Mouse (Mus musculus): Measurements from ENCODE around the gene Gm10260. TPM values are rescaled to one million over a fixed set of nuclear protein-coding genes. Genes with fewer than 3 reads are reported as not detected.

Gene Gm10260
- 22.7 and 190 TPM in 2 replicates for polyA plus RNA-seq (2012)

GRCm38 (mm10) chr13:97760532-97760931 is at the start of gene Gm10260:
Gene Gm10260 (minus strand): TSS chr13:97760632.
- H3K9me3 ChIP-seq (ENCODE audit: control insufficient read depth, low read length) = no peaks in the 10 kb centered on the region
- H3K4me3 ChIP-seq (replicated peaks) = no peak within 1 kb of the TSS
- H3K4me1 ChIP-seq (ENCODE audit: control insufficient read depth) = peaks cover 36% of the 10 kb centered on the region
- peaks cover 2% of the 10 kb centered on the region; the same call in 1 of the 2 replicates for H3K36me3 ChIP-seq (ENCODE audit: control insufficient read depth)
- no peaks in the 10 kb centered on the region for H3K27me3 ChIP-seq (ENCODE audit: control insufficient read depth)
- TF ChIP-seq TAL1 (IDR thresholded peaks at IDR 0.05; ENCODE audit: low read length) (no peak), GATA1 (IDR thresholded peaks at IDR 0.05; ENCODE audit: low read length) (no peak)

- Histone ChIP-seq H3K4me3 (replicated peaks) (no peak overlapping the region), H3K36me3 (ENCODE audit: control insufficient read depth) (no peaks in the 10 kb centered on the region), H3K9me3 (ENCODE audit: control insufficient read depth, low read length) (no peaks in the 10 kb centered on the region), H3K27me3 (ENCODE audit: control insufficient read depth) (peaks cover 8% of the 10 kb centered on the region), H3K4me1 (ENCODE audit: control insufficient read depth) (no peaks in the 10 kb centered on the region)
- TF ChIP-seq TAL1 (IDR thresholded peaks at IDR 0.05; ENCODE audit: low read length) = no peak
- no peak for TF ChIP-seq GATA1 (IDR thresholded peaks at IDR 0.05; ENCODE audit: low read length)
Observed at GRCm38 (mm10) chr13:97809828-97810227, 49.4 kb upstream of the Gm10260 start.

- Histone ChIP-seq H3K9me3 (ENCODE audit: control insufficient read depth, low read length) (no peaks in the 10 kb centered on the region), H3K36me3 (ENCODE audit: control insufficient read depth) (no peaks in the 10 kb centered on the region), H3K4me1 (ENCODE audit: control insufficient read depth) (no peaks in the 10 kb centered on the region), H3K4me3 (replicated peaks) (no peak overlapping the region), H3K27me3 (ENCODE audit: control insufficient read depth) (peaks cover 5% of the 10 kb centered on the region)
- TF ChIP-seq TAL1 (IDR thresholded peaks at IDR 0.05; ENCODE audit: low read length) = no peak
- no peak for TF ChIP-seq GATA1 (IDR thresholded peaks at IDR 0.05; ENCODE audit: low read length)
Observed at GRCm38 (mm10) chr13:97805907-97806306, 45.5 kb upstream of the Gm10260 start.

- no peaks in the 10 kb centered on the region for H3K4me1 ChIP-seq (ENCODE audit: control insufficient read depth)
- H3K36me3 ChIP-seq (ENCODE audit: control insufficient read depth) = no peaks in the 10 kb centered on the region
- no peaks in the 10 kb centered on the region for H3K9me3 ChIP-seq (ENCODE audit: control insufficient read depth, low read length)
- TF ChIP-seq TAL1 (IDR thresholded peaks at IDR 0.05; ENCODE audit: low read length) = no peak
- TF ChIP-seq GATA1 (IDR thresholded peaks at IDR 0.05; ENCODE audit: low read length) = no peak
- no peak overlapping the region for H3K4me3 ChIP-seq (replicated peaks)
- H3K27me3 ChIP-seq (ENCODE audit: control insufficient read depth) = peaks cover 14% of the 10 kb centered on the region
Observed at GRCm38 (mm10) chr13:97802386-97802785, 42.0 kb upstream of the Gm10260 start.

GRCm38 (mm10) chr13:97797462-97797861 is 37.0 kb upstream of the Gm10260 start:
- no peak overlapping the region for H3K4me3 ChIP-seq (replicated peaks)
- no peak for TF ChIP-seq TAL1 (IDR thresholded peaks at IDR 0.05; ENCODE audit: low read length)
- H3K36me3 ChIP-seq (ENCODE audit: control insufficient read depth) = no peaks in the 10 kb centered on the region
- no peaks in the 10 kb centered on the region for H3K9me3 ChIP-seq (ENCODE audit: control insufficient read depth, low read length)
- H3K4me1 ChIP-seq (ENCODE audit: control insufficient read depth) = peaks cover 20% of the 10 kb centered on the region
- peaks cover 12% of the 10 kb centered on the region for H3K27me3 ChIP-seq (ENCODE audit: control insufficient read depth)

GRCm38 (mm10) chr13:97794780-97795179 is 34.3 kb upstream of the Gm10260 start:
- no peak for TF ChIP-seq TAL1 (IDR thresholded peaks at IDR 0.05; ENCODE audit: low read length)
- no peak for TF ChIP-seq GATA1 (IDR thresholded peaks at IDR 0.05; ENCODE audit: low read length)
- peaks cover 21% of the 10 kb centered on the region for H3K4me1 ChIP-seq (ENCODE audit: control insufficient read depth)
- peaks cover 8% of the 10 kb centered on the region for H3K27me3 ChIP-seq (ENCODE audit: control insufficient read depth)
- H3K36me3 ChIP-seq (ENCODE audit: control insufficient read depth) = no peaks in the 10 kb centered on the region
- H3K9me3 ChIP-seq (ENCODE audit: control insufficient read depth, low read length) = no peaks in the 10 kb centered on the region
- H3K4me3 ChIP-seq (replicated peaks) = no peak overlapping the region

- H3K4me3 ChIP-seq (replicated peaks) = no peak overlapping the region
- no peak for TF ChIP-seq GATA1 (IDR thresholded peaks at IDR 0.05; ENCODE audit: low read length)
- H3K9me3 ChIP-seq (ENCODE audit: control insufficient read depth, low read length) = no peaks in the 10 kb centered on the region
- no peaks in the 10 kb centered on the region for H3K36me3 ChIP-seq (ENCODE audit: control insufficient read depth)
- peaks cover 8% of the 10 kb centered on the region for H3K27me3 ChIP-seq (ENCODE audit: control insufficient read depth)
- H3K4me1 ChIP-seq (ENCODE audit: control insufficient read depth) = peaks cover 24% of the 10 kb centered on the region
Observed at GRCm38 (mm10) chr13:97793932-97794331, 33.5 kb upstream of the Gm10260 start.

- Histone ChIP-seq H3K4me3 (replicated peaks) (no peak overlapping the region), H3K4me1 (ENCODE audit: control insufficient read depth) (peaks cover 24% of the 10 kb centered on the region), H3K27me3 (ENCODE audit: control insufficient read depth) (no peaks in the 10 kb centered on the region), H3K36me3 (ENCODE audit: control insufficient read depth) (no peaks in the 10 kb centered on the region), H3K9me3 (ENCODE audit: control insufficient read depth, low read length) (no peaks in the 10 kb centered on the region)
- no peak for TF ChIP-seq TAL1 (IDR thresholded peaks at IDR 0.05; ENCODE audit: low read length)
- no peak for TF ChIP-seq GATA1 (IDR thresholded peaks at IDR 0.05; ENCODE audit: low read length)
Observed at GRCm38 (mm10) chr13:97791664-97792063, 31.2 kb upstream of the Gm10260 start.

GRCm38 (mm10) chr13:97789782-97790450 is 29.5 kb upstream of the Gm10260 start:
- Histone ChIP-seq H3K4me1 (ENCODE audit: control insufficient read depth) (peaks cover 23% of the 10 kb centered on the region), H3K9me3 (ENCODE audit: control insufficient read depth, low read length) (no peaks in the 10 kb centered on the region), H3K36me3 (ENCODE audit: control insufficient read depth) (no peaks in the 10 kb centered on the region), H3K4me3 (replicated peaks) (no peak overlapping the region), H3K27me3 (ENCODE audit: control insufficient read depth) (no peaks in the 10 kb centered on the region)
- TF ChIP-seq GATA1 (IDR thresholded peaks at IDR 0.05; ENCODE audit: low read length) (no peak), TAL1 (IDR thresholded peaks at IDR 0.05; ENCODE audit: low read length) (no peak)
